Mouse (Mus musculus) liver, adult 2 months (tissue): ENCODE measurements around the gene Mme. TPM values are rescaled to one million over a fixed set of nuclear protein-coding genes. Genes with fewer than 3 reads are reported as not detected.

Experiments used
- DNase-seq: peaks from one replicate; pipeline ENCODE4 v3.0.0-alpha.2; 2011; ENCODE audit warnings: low read depth, low spot score; ENCODE audit errors: extremely low read depth
- H3K27ac ChIP-seq: fragments of 200-500 bp; replicated peaks from 2 replicates; pipeline ENCODE4 v1.5.1; 2012; ENCODE audit warnings: low read depth, mild to moderate bottlenecking, control low read depth, inconsistent platforms, low read length; ENCODE audit not compliant: insufficient read depth
- H3K27me3 ChIP-seq: fragments of 200-500 bp; 2 replicates; pipeline ENCODE4 v1.6.1; 2012; ENCODE audit warnings: mild to moderate bottlenecking, moderate library complexity, low read length, inconsistent platforms; ENCODE audit not compliant: control insufficient read depth, insufficient read depth
- H3K36me3 ChIP-seq: fragments of 200-500 bp; 2 replicates; pipeline ENCODE4 v1.6.1; 2012; ENCODE audit warnings: low read length, inconsistent platforms; ENCODE audit not compliant: control insufficient read depth, insufficient read depth
- H3K4me1 ChIP-seq: fragments of 200-500 bp; 2 replicates; pipeline ENCODE4 v1.6.1; 2011; ENCODE audit warnings: low read length; ENCODE audit not compliant: control insufficient read depth, insufficient read depth
- H3K4me3 ChIP-seq: fragments of 200-500 bp; 2 replicates; pipeline ENCODE4 v1.5.1; 2011; ENCODE audit warnings: low read depth, mild to moderate bottlenecking, control low read depth, low read length, moderate library complexity; ENCODE audit not compliant: insufficient read depth
- H3K79me2 ChIP-seq: fragments of 200-500 bp; 2 replicates; pipeline ENCODE4 v1.6.1; 2012; ENCODE audit warnings: inconsistent platforms, mild to moderate bottlenecking, low read length, moderate library complexity; ENCODE audit not compliant: control insufficient read depth, insufficient read depth
- H3K9ac ChIP-seq: fragments of 200-500 bp; 2 replicates; pipeline ENCODE4 v1.6.1; 2012; ENCODE audit warnings: low read depth, mild to moderate bottlenecking, control low read depth, inconsistent platforms, low read length
- CTCF ChIP-seq: fragments of 200-500 bp; IDR thresholded peaks from 2 replicates; pipeline ENCODE4 v1.5.1; 2011; ENCODE audit warnings: low read depth, low read length, control low read depth
- POLR2A ChIP-seq: fragments of 200-500 bp; IDR thresholded peaks from 2 replicates; pipeline ENCODE4 v1.6.1; 2011; ENCODE audit warnings: low read length, control low read depth; ENCODE audit not compliant: insufficient read depth; ENCODE audit errors: extremely low read depth
- WGBS: fragments of 180-500 bp; shearing (Covaris S2); methylation state at CpG from one replicate; pipeline ENCODE4 v1.1.7; 2018; 5-methylcytosine and 5-hydroxymethylcytosine counted together
- polyA plus RNA-seq: library from polyadenylated mRNA; depleted of rRNA; stranded (reverse); fragments of >200 nt; gene quantifications from 2 replicates; pipeline ENCODE4 v1.2.3, GENCODE M21; 2012; rRNA removed
- total RNA-seq: library from RNA; depleted of rRNA; stranded (reverse); fragments of >200 nt; gene quantifications from 2 replicates; pipeline ENCODE4 v1.2.3, GENCODE M21; 2014; rRNA removed

Gene Mme
- total RNA-seq (14.6 and 29.5 TPM in 2 replicates), polyA plus RNA-seq (2.6 and 3.4 TPM in 2 replicates)

DNA sequence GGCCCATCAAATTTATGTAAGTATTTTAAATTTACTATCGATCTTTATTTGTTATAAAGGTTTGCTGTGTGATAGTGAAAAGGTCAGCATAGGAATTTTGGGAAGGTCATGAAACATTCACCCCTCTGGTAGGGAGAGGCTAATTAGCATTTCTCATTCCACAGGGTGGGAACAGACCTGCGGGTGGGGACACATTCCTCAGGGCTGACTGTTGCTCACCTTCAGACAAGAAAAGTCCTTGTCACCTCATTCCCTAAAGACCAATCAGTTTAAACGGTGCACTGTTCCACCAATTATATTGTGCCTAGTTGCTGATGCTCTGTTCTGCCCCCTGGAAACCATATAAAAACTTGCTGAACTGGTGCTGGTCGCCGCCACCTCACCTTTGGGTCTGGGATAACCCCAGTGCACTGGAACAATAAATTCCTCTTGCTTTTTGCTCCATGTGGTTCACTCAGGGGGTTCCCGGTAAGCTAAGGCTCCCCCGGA, at the start of gene Mme:
Mme (plus strand) TSS at position 439 of the 489 bp plus-strand sequence.
- TF ChIP-seq POLR2A = no peak
- no peak for TF ChIP-seq CTCF
- no peak for DNase-seq
- H3K9ac ChIP-seq = no peak within 1 kb of the TSS
- H3K27me3 ChIP-seq = no peaks in the 10 kb centered on the region
- H3K4me1 ChIP-seq = no peaks in the 10 kb centered on the region
- H3K36me3 ChIP-seq = no peaks in the 10 kb centered on the region
- no peak within 1 kb of the TSS for H3K27ac ChIP-seq
- H3K79me2 ChIP-seq = no peaks in the 10 kb centered on the region
- H3K4me3 ChIP-seq = no peak within 1 kb of the TSS
- WGBS = 83% methylated on average over 7 of the region's 7 CpGs

DNA sequence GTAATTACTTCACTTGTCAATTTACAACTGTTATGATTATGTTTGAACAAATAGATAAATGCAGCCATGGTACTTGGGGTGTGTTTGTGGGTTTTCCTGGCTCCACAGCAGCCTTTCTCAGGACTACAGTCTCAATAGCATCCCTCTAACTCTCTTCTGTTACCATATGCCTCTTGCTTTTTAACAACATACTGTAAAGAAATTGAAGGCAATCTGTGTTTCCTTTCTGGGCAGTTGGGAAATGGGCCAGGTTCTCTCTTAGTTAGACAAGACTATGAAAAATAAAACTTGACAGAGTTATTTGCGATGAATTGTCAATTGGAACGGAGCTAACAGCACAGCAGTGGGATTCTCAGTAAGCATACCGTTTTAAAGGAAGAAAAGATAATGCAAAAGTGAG, 44.8 kb upstream of the Mme start:
- DNase-seq = no peak
- H3K4me3 ChIP-seq = no peak overlapping the region
- no peaks in the 10 kb centered on the region for H3K36me3 ChIP-seq
- no peaks in the 10 kb centered on the region for H3K27me3 ChIP-seq
- no peak for TF ChIP-seq CTCF
- TF ChIP-seq POLR2A = no peak
- no peak overlapping the region for H3K27ac ChIP-seq
- 83% methylated on average over 3 of the region's 3 CpGs for WGBS
- H3K9ac ChIP-seq = no peak overlapping the region
- H3K4me1 ChIP-seq = peaks cover 3% of the 10 kb centered on the region; the same call in 1 of the 2 replicates
- H3K79me2 ChIP-seq = no peaks in the 10 kb centered on the region

DNA sequence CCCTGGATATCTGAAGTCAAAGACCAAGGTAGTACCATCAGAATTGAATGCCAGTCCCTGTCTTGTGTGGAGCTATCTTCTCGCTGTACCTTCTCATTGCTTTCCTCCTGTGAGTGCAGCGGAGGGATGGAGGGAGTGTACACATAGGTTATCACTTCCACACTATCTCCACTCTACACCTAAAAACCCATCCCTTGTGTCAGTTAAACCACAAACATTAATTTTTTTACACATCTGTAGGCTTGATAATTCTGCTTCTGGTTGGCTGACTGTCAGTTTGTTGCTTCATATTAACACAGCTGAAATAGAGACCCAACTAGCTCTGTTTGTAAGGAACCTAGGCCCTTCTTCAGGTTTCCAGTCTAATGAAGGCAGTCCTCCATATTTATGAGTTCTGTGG, 43.3 kb upstream of the Mme start:
- no peak overlapping the region for H3K27ac ChIP-seq
- H3K36me3 ChIP-seq = no peaks in the 10 kb centered on the region
- TF ChIP-seq POLR2A (no peak), CTCF (no peak)
- 87% methylated on average over 2 of the region's 2 CpGs for WGBS
- no peak overlapping the region for H3K9ac ChIP-seq
- no peaks in the 10 kb centered on the region for H3K27me3 ChIP-seq
- H3K4me3 ChIP-seq = no peak overlapping the region
- DNase-seq = no peak
- no peaks in the 10 kb centered on the region for H3K79me2 ChIP-seq
- H3K4me1 ChIP-seq = peaks cover 3% of the 10 kb centered on the region; the same call in 1 of the 2 replicates

DNA sequence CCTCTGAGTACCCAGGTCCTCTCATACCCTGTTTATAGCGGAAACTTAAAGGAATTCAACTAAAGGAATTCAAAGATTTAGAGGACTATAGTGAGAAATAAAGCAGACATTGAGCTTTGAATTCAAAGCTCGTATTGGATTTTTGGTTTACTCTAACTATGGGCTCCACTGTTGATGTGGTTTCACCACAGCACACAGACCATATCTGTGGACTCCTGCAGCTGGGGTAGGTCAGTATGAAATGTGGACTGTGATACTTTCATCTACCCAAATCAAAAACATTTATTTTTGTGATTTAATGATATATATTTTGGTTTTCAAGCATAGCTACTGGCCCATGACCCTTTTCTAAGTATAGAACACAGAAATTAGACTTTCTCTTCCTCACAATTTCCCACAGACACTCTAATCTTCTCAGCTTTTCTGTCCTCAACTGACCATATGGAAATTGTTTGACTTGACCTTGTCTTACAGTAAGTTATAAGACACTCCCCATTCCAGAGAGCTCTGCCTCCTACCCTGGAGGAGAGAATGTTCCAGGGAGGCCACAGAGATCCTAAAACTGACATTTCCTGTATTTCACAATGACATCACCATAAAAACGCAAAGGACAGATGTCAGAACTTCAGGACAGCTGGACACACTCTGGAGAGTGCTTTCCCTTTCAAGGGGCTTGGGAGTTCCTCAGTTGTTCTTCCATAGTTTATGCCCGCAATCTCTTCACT, 19.3 kb upstream of the Mme start:
- WGBS = 81% methylated on average over 4 of the region's 4 CpGs
- H3K4me1 ChIP-seq = no peaks in the 10 kb centered on the region; the same call in 1 of the 2 replicates
- H3K36me3 ChIP-seq = no peaks in the 10 kb centered on the region
- TF ChIP-seq CTCF = no peak
- no peak for TF ChIP-seq POLR2A
- no peaks in the 10 kb centered on the region for H3K79me2 ChIP-seq
- H3K9ac ChIP-seq = no peak overlapping the region
- H3K27me3 ChIP-seq = no peaks in the 10 kb centered on the region
- H3K4me3 ChIP-seq = no peak overlapping the region
- H3K27ac ChIP-seq = no peak overlapping the region
- DNase-seq = no peak

DNA sequence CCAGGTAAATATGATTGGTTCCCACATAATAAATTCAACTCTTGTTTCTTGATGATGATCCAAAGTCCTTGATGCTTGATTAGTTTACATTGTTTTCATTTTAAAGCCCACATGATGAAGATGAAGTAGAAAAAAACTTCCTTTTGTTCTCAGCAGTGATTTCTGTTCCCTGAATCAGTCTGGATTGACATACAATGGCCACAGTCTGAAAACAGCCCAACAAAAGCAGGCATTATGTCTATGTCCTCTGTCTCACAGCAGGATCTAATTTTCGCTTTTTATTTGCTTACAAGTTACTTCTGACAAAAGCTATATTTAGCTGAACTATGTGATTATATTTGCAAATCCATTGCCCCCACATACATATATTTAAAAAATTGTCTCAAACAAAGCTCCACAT, 17.7 kb upstream of the Mme start:
- DNase-seq = no peak
- Histone ChIP-seq H3K27ac (no peak overlapping the region), H3K79me2 (no peaks in the 10 kb centered on the region), H3K27me3 (no peaks in the 10 kb centered on the region), H3K4me1 (no peaks in the 10 kb centered on the region; the same call in 1 of the 2 replicates), H3K36me3 (no peaks in the 10 kb centered on the region), H3K4me3 (no peak overlapping the region), H3K9ac (no peak overlapping the region)
- WGBS = 67% methylated on average over 1 of the region's 1 CpGs
- no peak for TF ChIP-seq POLR2A
- TF ChIP-seq CTCF = no peak

DNA sequence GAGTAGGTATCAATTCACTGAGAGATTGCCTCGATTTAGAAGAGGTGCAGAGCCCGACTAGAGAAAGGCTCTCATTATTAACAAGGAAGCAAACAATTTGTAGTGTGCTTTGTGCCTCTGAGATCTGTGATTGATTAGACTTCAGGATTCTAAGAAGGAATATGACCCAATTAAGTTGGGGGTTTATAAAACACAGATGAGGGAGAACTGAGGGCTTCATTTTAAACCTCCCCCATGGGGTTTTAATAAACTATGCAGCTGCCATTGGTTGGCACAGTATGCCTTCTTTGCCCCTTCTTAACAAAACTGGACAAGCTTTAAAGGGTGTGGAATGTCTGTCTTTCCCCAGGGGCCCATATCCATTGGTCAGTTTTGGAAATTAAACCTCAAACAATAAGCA, 5.4 kb upstream of the Mme start:
- H3K27ac ChIP-seq = no peak overlapping the region
- TF ChIP-seq CTCF (no peak), POLR2A (no peak)
- H3K36me3 ChIP-seq = no peaks in the 10 kb centered on the region
- DNase-seq = no peak
- no peaks in the 10 kb centered on the region for H3K27me3 ChIP-seq
- WGBS = 66% methylated on average over 2 of the region's 2 CpGs
- H3K4me1 ChIP-seq = no peaks in the 10 kb centered on the region
- H3K4me3 ChIP-seq = no peak overlapping the region
- no peak overlapping the region for H3K9ac ChIP-seq
- H3K79me2 ChIP-seq = no peaks in the 10 kb centered on the region
